In the genomic region with DNA sequence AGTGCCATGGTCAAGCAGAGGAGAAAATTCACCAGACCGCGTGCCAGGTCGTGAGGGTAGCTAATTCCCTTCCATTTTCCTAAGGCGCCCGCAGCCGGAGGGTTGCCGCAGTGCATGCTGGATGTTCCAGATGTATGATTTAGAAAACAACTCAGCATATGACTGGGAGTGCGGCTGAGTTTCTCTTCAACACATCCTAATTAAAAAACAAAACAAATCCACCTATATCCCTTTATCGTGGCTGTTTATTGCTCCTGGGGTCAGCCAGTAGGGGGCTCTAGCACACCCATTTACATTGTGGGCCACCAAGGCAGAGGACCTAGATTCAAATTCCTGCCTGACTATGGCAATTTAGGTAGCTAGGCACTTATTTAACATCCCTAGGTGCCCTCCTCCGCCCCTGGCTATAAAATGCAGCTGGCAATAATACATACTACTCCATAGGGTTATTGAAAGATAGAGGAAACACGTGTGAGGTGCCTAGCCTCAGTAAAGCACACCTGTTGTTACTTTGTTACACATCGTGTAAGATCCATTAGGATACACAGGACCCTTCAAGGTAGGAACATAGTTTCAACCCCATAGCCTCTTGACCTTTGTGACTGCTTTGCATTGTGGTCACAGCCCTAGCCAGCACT, we compare ENCODE assay signal across 8 mouse cellular contexts.
DNase-seq lines count a peak whose midpoint lies in the region; ATAC-seq lines count a peak whose summit lies in the region.

No protein-coding gene starts in this region.

- DNase-seq in heart, adult 18-20 months = no peak
- peak; percentile 51 for DNase-seq in ES-CJ7 (ENCODE audit: low read depth, low spot score)
- DNase-seq in forebrain, embryonic 14.5 days (ENCODE audit: low spot score) = no peak
- DNase-seq in right cerebral cortex, postnatal 36 days (ENCODE audit: low spot score in 2 of 2) = no peak
- no peak for DNase-seq in adrenal gland, postnatal 36 days
- no peak for DNase-seq in layer of hippocampus, adult 8-10 months (ENCODE audit: low spot score in 2 of 2)

- H3K4me3 ChIP-seq in heart, embryonic 12.5 days = no peak overlapping the region
- H3K4me3 ChIP-seq in forebrain, embryonic 14.5 days (ENCODE audit: low read depth, low read length) = no peak overlapping the region
- H3K4me3 ChIP-seq in liver, embryonic 15.5 days (replicated peaks) = no peak overlapping the region

- peaks cover 69% of the 10 kb centered on the region for H3K4me1 ChIP-seq in heart, embryonic 12.5 days (replicated peaks)
- peaks cover 46% of the 10 kb centered on the region for H3K4me1 ChIP-seq in forebrain, embryonic 14.5 days (ENCODE audit: control insufficient read depth, insufficient read depth, low read length)
- no peaks in the 10 kb centered on the region; the same call in 1 of the 2 replicates for H3K4me1 ChIP-seq in liver, embryonic 15.5 days (replicated peaks)

- H3K9ac ChIP-seq in heart, embryonic 12.5 days = no peak overlapping the region; the same call in 1 of the 2 replicates
- H3K9ac ChIP-seq in forebrain, embryonic 14.5 days (ENCODE audit: low read length) = 0 out of 2 replicates have a peak overlapping the region, but pooled peaks have one; percentile 21
- H3K9ac ChIP-seq in liver, embryonic 15.5 days = no peak overlapping the region

- no peaks in the 10 kb centered on the region for H3K27me3 ChIP-seq in heart, embryonic 12.5 days (replicated peaks)
- H3K27me3 ChIP-seq in forebrain, embryonic 14.5 days (replicated peaks; ENCODE audit: control insufficient read depth, insufficient read depth, low read length) = no peaks in the 10 kb centered on the region
- H3K27me3 ChIP-seq in liver, embryonic 15.5 days = no peaks in the 10 kb centered on the region

- WGBS in heart, embryonic 12.5 days = 77% methylated on average over 12 of the region's 12 CpGs
- 74% methylated on average over 12 of the region's 12 CpGs for WGBS in forebrain, embryonic 14.5 days
- WGBS in liver, embryonic 15.5 days (ENCODE audit: insufficient replicate concordance) = 65% methylated on average over 12 of the region's 12 CpGs

- H3K36me3 ChIP-seq in heart, embryonic 12.5 days = no peaks in the 10 kb centered on the region
- no peaks in the 10 kb centered on the region for H3K36me3 ChIP-seq in forebrain, embryonic 14.5 days (ENCODE audit: control insufficient read depth, insufficient read depth, low read length)
- H3K36me3 ChIP-seq in liver, embryonic 15.5 days (replicated peaks) = no peaks in the 10 kb centered on the region

- no peak for ATAC-seq in heart, embryonic 12.5 days (ENCODE audit: insufficient number of reproducible peaks, low FRiP score)
- no peak for ATAC-seq in forebrain, embryonic 14.5 days
- ATAC-seq in liver, embryonic 15.5 days (ENCODE audit: insufficient read depth) = no peak

- peak overlapping the region; percentile 97 for H3K27ac ChIP-seq in heart, embryonic 12.5 days (ENCODE audit: poor library complexity, severe bottlenecking)
- H3K27ac ChIP-seq in forebrain, embryonic 14.5 days (ENCODE audit: low read depth, low read length) = peak overlapping the region; percentile 77
- H3K27ac ChIP-seq in liver, embryonic 15.5 days (replicated peaks) = no peak overlapping the region

- H3K4me2 ChIP-seq in heart, embryonic 12.5 days = no peak overlapping the region
- H3K4me2 ChIP-seq in forebrain, embryonic 14.5 days (ENCODE audit: low read length) = peak overlapping the region; percentile 29; the same call in 1 of the 2 replicates
- peak overlapping the region; percentile 5; the same call in 1 of the 2 replicates for H3K4me2 ChIP-seq in liver, embryonic 15.5 days

- H3K9me3 ChIP-seq in heart, embryonic 12.5 days (replicated peaks) = no peaks in the 10 kb centered on the region
- no peaks in the 10 kb centered on the region for H3K9me3 ChIP-seq in forebrain, embryonic 14.5 days (replicated peaks; ENCODE audit: control insufficient read depth, low read length)
- no peaks in the 10 kb centered on the region for H3K9me3 ChIP-seq in liver, embryonic 15.5 days (replicated peaks)
